Mouse (Mus musculus) thymus, adult 2 months (tissue): ENCODE results near the gene Kalrn. TPM values are rescaled to one million over a fixed set of nuclear protein-coding genes. Genes with fewer than 3 reads are reported as not detected.
A peak's percentile ranks its signal among the peaks of the same experiment; 100 is the strongest.

ENCODE experiments used
- DNase-seq: peaks from one replicate; pipeline ENCODE4 v3.0.0; 2021
- H3K27ac ChIP-seq: fragments of 200-500 bp; 2 replicates; pipeline ENCODE4 v1.5.1; 2012; ENCODE audit warnings: low read length, control low read depth; ENCODE audit not compliant: control insufficient read depth, insufficient read depth
- H3K27me3 ChIP-seq: fragments of 200-500 bp; 2 replicates; pipeline ENCODE4 v1.6.1; 2012; ENCODE audit warnings: mild to moderate bottlenecking, low read length, moderate library complexity, mixed read lengths; ENCODE audit not compliant: control insufficient read depth, insufficient read depth
- H3K36me3 ChIP-seq: fragments of 200-500 bp; 2 replicates; pipeline ENCODE4 v1.6.1; 2012; ENCODE audit warnings: mild to moderate bottlenecking, low read length, moderate library complexity; ENCODE audit not compliant: control insufficient read depth, insufficient read depth
- H3K4me1 ChIP-seq: fragments of 200-500 bp; replicated peaks from 2 replicates; pipeline ENCODE4 v1.6.1; 2012; ENCODE audit warnings: low read length; ENCODE audit not compliant: control insufficient read depth, insufficient read depth
- H3K4me3 ChIP-seq: fragments of 200-500 bp; 2 replicates; pipeline ENCODE4 v1.5.1; 2012; ENCODE audit warnings: mild to moderate bottlenecking, low read length, control low read depth, moderate library complexity; ENCODE audit not compliant: control insufficient read depth, insufficient read depth
- CTCF ChIP-seq: fragments of 200-500 bp; IDR thresholded peaks from 2 replicates; pipeline ENCODE4 v1.5.1; 2012; ENCODE audit warnings: mild to moderate bottlenecking, control low read depth, low read length, moderate library complexity, borderline replicate concordance; ENCODE audit not compliant: control insufficient read depth, poor library complexity, insufficient read depth; ENCODE audit errors: extremely low read depth
- POLR2A ChIP-seq: fragments of 200-500 bp; IDR thresholded peaks from 2 replicates; pipeline ENCODE4 v1.6.1; 2012; ENCODE audit warnings: mild to moderate bottlenecking, low read length, control low read depth, moderate library complexity; ENCODE audit not compliant: control insufficient read depth, poor library complexity, insufficient read depth; ENCODE audit errors: extremely low read depth
- WGBS: fragments of 180-500 bp; shearing (Covaris S2); methylation state at CpG from one replicate; pipeline ENCODE4 v1.1.7; 2018; 5-methylcytosine and 5-hydroxymethylcytosine counted together
- polyA plus RNA-seq: library from polyadenylated mRNA; depleted of rRNA; stranded (reverse); fragments of >200 nt; gene quantifications from 2 replicates; pipeline ENCODE4 v1.2.3, GENCODE M21; 2012

Kalrn gene
- polyA plus RNA-seq, 1 experiment, result 2.9 TPM

- WGBS, result 90% methylated on average over 5 of the region's 5 CpGs
- TF ChIP-seq CTCF (no peak), POLR2A (no peak)
- DNase-seq, result no peak
- Histone ChIP-seq H3K4me1 (no peaks in the 10 kb centered on the region), H3K4me3 (no peak overlapping the region), H3K27me3 (no peaks in the 10 kb centered on the region), H3K27ac (no peak overlapping the region), H3K36me3 (no peaks in the 10 kb centered on the region)
Observed at GRCm38 (mm10) chr16:34102742-34103141, 470.6 kb downstream of the Kalrn start.

- Histone ChIP-seq H3K27ac (no peak overlapping the region), H3K36me3 (no peaks in the 10 kb centered on the region), H3K4me1 (peaks cover 10% of the 10 kb centered on the region), H3K27me3 (no peaks in the 10 kb centered on the region), H3K4me3 (no peak overlapping the region)
- WGBS, result 92% methylated on average over 3 of the region's 3 CpGs
- no peak for TF ChIP-seq POLR2A
- TF ChIP-seq CTCF, result no peak
- no peak for DNase-seq
Observed at GRCm38 (mm10) chr16:34099795-34100194, 473.5 kb downstream of the Kalrn start.

GRCm38 (mm10) chr16:34095548-34096141 lies 477.7 kb downstream of the Kalrn start:
- peak overlapping the region; percentile 66 for H3K4me3 ChIP-seq
- no peaks in the 10 kb centered on the region for H3K36me3 ChIP-seq
- peak; percentile 28 for DNase-seq
- WGBS, result under 1% methylated on average over 34 of the region's 34 CpGs
- peaks cover 23% of the 10 kb centered on the region for H3K4me1 ChIP-seq
- H3K27ac ChIP-seq, result no peak overlapping the region
- TF ChIP-seq CTCF (no peak), POLR2A (no peak)
- H3K27me3 ChIP-seq, result no peaks in the 10 kb centered on the region

- under 1% methylated on average over 3 of the region's 3 CpGs for WGBS
- H3K36me3 ChIP-seq, result no peaks in the 10 kb centered on the region
Observed at GRCm38 (mm10) chr16:34095093-34095465, 478.3 kb downstream of the Kalrn start.

GRCm38 (mm10) chr16:34094446-34095092 lies 478.8 kb downstream of the Kalrn start:
- H3K4me1 ChIP-seq, result peaks cover 23% of the 10 kb centered on the region
- WGBS, result 1% methylated on average over 16 of the region's 16 CpGs
- H3K36me3 ChIP-seq, result no peaks in the 10 kb centered on the region
- DNase-seq, result peak; percentile 22
- no peak overlapping the region for H3K27ac ChIP-seq
- TF ChIP-seq CTCF (no peak), POLR2A (no peak)
- H3K27me3 ChIP-seq, result no peaks in the 10 kb centered on the region
- peak overlapping the region; percentile 31 for H3K4me3 ChIP-seq

More at GRCm38 (mm10) chr16:34095093-34095465, 478.3 kb downstream of the Kalrn start:
- TF ChIP-seq POLR2A, result no peak
- no peak for TF ChIP-seq CTCF
- Histone ChIP-seq H3K4me3 (no peak overlapping the region), H3K4me1 (peaks cover 23% of the 10 kb centered on the region), H3K27me3 (no peaks in the 10 kb centered on the region), H3K27ac (no peak overlapping the region)
- no peak for DNase-seq

GRCm38 (mm10) chr16:34093734-34094445 lies 479.4 kb downstream of the Kalrn start:
- no peaks in the 10 kb centered on the region for H3K27me3 ChIP-seq
- H3K4me1 ChIP-seq, result peaks cover 23% of the 10 kb centered on the region
- no peak for DNase-seq
- no peaks in the 10 kb centered on the region for H3K36me3 ChIP-seq
- 10% methylated on average over 14 of the region's 14 CpGs for WGBS
- peak overlapping the region; percentile 31 for H3K4me3 ChIP-seq
- TF ChIP-seq CTCF, result no peak
- H3K27ac ChIP-seq, result no peak overlapping the region

- Histone ChIP-seq H3K36me3 (no peaks in the 10 kb centered on the region), H3K27me3 (no peaks in the 10 kb centered on the region), H3K27ac (no peak overlapping the region), H3K4me1 (peaks cover 13% of the 10 kb centered on the region), H3K4me3 (no peak overlapping the region)
- 76% methylated on average over 8 of the region's 8 CpGs for WGBS
- no peak for TF ChIP-seq CTCF
- no peak for TF ChIP-seq POLR2A
- no peak for DNase-seq
Observed at GRCm38 (mm10) chr16:34089528-34090095, 483.7 kb downstream of the Kalrn start.
